Mouse (Mus musculus): ENCODE results near the gene Mapkbp1. TPM values are rescaled to one million over a fixed set of nuclear protein-coding genes. Genes with fewer than 3 reads are reported as not detected.

Mapkbp1 gene
- polyA plus RNA-seq (2017; shearing (Covaris generic)): 11.2 TPM

GRCm38 (mm10) chr2:119972537-119972879 is at the start of gene Mapkbp1:
TSS of gene Mapkbp1 (plus strand) at chr2:119972699.

DNA sequence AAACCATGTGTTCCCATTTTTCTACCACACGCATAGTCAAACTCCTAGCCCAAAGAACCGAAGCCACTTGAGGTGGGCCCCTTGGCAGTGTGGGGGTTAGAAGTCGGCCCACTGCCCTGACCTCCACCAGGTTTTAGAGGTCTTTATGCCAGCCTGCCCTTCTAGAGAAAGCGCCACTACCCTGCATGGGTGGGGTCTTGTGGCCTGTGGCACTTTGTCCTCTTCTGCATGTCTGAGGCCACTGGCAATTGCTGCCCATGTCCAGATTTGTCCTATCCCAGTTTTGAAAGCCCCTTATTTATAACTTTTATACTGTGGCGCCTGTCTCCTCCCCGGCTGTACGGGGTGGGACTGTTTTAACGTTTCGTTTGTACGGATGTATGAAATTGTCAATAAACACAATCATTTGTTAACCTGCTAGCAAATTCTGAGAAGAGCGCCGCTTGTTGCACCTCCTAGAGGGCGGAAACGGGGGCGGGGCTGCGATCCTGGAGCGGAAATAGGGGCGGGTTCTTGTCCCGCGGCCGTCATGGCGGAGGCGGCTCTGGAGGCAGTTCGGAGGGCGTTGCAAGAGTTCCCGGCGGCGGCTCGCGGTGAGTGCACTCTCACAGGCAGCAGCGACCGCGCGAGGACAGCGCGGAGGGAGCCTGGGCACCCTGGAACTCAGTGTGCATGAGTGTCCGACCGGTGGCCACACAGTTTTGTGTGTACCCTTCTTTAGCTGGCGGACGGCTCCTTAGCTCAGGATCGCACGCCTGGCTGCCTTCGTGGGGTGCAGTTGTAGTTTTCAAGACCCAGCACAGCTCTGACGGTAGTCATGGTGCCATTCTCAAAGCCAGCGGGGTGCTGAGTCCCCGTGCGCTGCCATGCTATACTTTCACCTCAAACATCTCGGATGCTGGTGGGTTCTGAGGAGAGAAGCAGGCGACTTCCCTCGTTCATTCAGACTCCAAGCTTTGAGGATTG is 54.8 kb downstream of the Mapkbp1 start, which contains the start of the genes Jmjd7 and Gm28042:
Gene Jmjd7, plus strand, starts transcription at position 500 of the 966 bp plus-strand sequence.
Gene Gm28042, plus strand, starts transcription at position 510 of the 966 bp plus-strand sequence.

DNA sequence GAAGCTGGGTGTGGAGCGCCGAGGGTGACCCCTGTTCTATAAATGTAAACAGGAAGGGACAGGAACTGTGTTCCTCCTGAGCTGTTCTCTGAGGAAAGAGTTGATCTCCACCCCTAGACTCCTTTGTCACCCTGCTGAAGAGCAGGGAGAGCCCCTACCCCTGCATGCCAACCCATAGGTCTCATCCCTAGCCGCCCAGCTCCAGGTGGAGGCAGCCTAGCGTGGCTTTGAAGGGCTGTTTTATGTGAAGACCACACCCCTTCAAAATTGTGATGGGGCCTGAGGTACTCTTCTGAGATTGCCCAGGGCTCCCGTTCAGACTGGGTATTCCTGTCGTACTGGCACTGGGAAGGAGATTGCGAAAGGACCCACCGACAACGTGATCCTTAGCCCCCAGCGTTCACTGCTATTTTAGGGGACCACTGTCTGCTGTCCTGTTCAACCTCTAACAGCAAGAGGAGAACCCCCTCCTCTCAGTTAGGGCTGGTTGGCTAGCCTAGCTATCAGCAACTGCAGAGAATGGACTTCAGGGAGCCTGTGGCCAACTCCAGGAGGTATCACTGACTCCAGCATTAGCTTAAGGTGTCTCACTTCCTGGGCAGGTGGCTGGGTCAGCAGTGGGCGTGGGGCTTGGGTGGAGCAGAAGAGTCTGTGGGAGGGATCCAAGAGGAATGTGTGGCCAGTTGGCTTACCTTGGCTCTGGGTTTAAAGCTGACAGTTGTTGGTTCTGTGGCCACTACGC is 60.4 kb downstream of the Mapkbp1 start, which contains the start of gene Pla2g4b:
Gene Pla2g4b, plus strand, starts transcription at position 692 of the 742 bp plus-strand sequence.

Other genes starting within 250 kb of the Mapkbp1 start
- gene Itpka, start 230.4 kb upstream of the Mapkbp1 start, polyA plus RNA-seq (2017; shearing (Covaris generic)): 0.20 TPM
- gene Ltk, start 212.3 kb upstream of the Mapkbp1 start, polyA plus RNA-seq (2017; shearing (Covaris generic)): not detected
- 37.6 TPM for gene Rpap1, start 185.2 kb upstream of the Mapkbp1 start, polyA plus RNA-seq (2017; shearing (Covaris generic))
- 2.2 TPM for gene Tyro3, start 175.0 kb upstream of the Mapkbp1 start, polyA plus RNA-seq (2017; shearing (Covaris generic))
- gene Mga, start 75.5 kb upstream of the Mapkbp1 start, polyA plus RNA-seq (2017; shearing (Covaris generic)): 62.9 TPM
- 19.1 TPM for gene Jmjd7, start 54.8 kb downstream of the Mapkbp1 start, polyA plus RNA-seq (2017; shearing (Covaris generic))
- gene Gm28042, start 54.8 kb downstream of the Mapkbp1 start, polyA plus RNA-seq (2017; shearing (Covaris generic)): 7.9 TPM
- 4.5 TPM for gene Pla2g4b, start 60.7 kb downstream of the Mapkbp1 start, polyA plus RNA-seq (2017; shearing (Covaris generic))
- 6.5 TPM for gene Ehd4, start 181.9 kb downstream of the Mapkbp1 start, polyA plus RNA-seq (2017; shearing (Covaris generic))

Measured in activated CD4-positive, CD25-positive, alpha-beta regulatory T cell, adult 9 weeks (primary cell).